Mouse (Mus musculus) kidney, embryonic 15.5 days (tissue): ENCODE data around the gene Rec8. TPM values are rescaled to one million over a fixed set of nuclear protein-coding genes. Genes with fewer than 3 reads are reported as not detected.

Experiments used
- ATAC-seq: fragments of 200-750 bp; cut with Nextera tagmentation; replicated peaks from 2 replicates; pipeline ENCODE4 v1.8.0; 2017; ENCODE audit warnings: moderate TSS enrichment; ENCODE audit not compliant: low FRiP score
- H3K27ac ChIP-seq: fragments of 300-500 bp; sonication (generic); 2 replicates; pipeline ENCODE4 v1.5.1; 2015; ENCODE audit warnings: mild to moderate bottlenecking, inconsistent platforms
- H3K27me3 ChIP-seq: fragments of 300-500 bp; sonication (generic); 2 replicates; pipeline ENCODE4 v1.6.1; 2015; ENCODE audit warnings: inconsistent platforms
- H3K36me3 ChIP-seq: fragments of 300-500 bp; sonication (generic); 2 replicates; pipeline ENCODE4 v1.6.1; 2015; ENCODE audit warnings: inconsistent platforms
- H3K4me1 ChIP-seq: fragments of 300-500 bp; sonication (generic); 2 replicates; pipeline ENCODE4 v1.6.1; 2015; ENCODE audit warnings: inconsistent platforms
- H3K4me2 ChIP-seq: fragments of 300-500 bp; sonication (generic); 2 replicates; pipeline ENCODE4 v1.6.1; 2015; ENCODE audit warnings: moderate library complexity, mild to moderate bottlenecking, inconsistent platforms
- H3K4me3 ChIP-seq: fragments of 300-500 bp; sonication (generic); replicated peaks from 2 replicates; pipeline ENCODE4 v1.5.1; 2015; ENCODE audit warnings: mild to moderate bottlenecking, inconsistent platforms
- H3K9ac ChIP-seq: fragments of 300-500 bp; sonication (generic); 2 replicates; pipeline ENCODE4 v1.6.1; 2015; ENCODE audit warnings: mild to moderate bottlenecking, inconsistent platforms
- H3K9me3 ChIP-seq: fragments of 300-500 bp; sonication (generic); replicated peaks from 2 replicates; pipeline ENCODE4 v1.6.1; 2016; ENCODE audit warnings: inconsistent platforms
- WGBS: fragments of 180-500 bp; shearing (Covaris S2); methylation state at CpG from one replicate; pipeline ENCODE4 v1.1.7; 2015; ENCODE audit warnings: mixed read lengths; 5-methylcytosine and 5-hydroxymethylcytosine counted together
- polyA plus RNA-seq: library from polyadenylated mRNA; unstranded; fragments of >200 nt; fragmentation: Nextera tagmentation; extraction: Ambion mirVana; gene quantifications from 2 replicates; pipeline ENCODE4 v1.2.1, GENCODE M21; 2015

Gene Rec8
- polyA plus RNA-seq, 1 experiment from 2014 or later = 22.4 TPM

- peak overlapping the region; percentile 24; the same call in 1 of the 2 replicates for H3K9ac ChIP-seq
- no peaks in the 10 kb centered on the region for H3K27me3 ChIP-seq
- peak overlapping the region; percentile 43 for H3K4me3 ChIP-seq
- peak; percentile 49; the same call in 1 of the 2 replicates for ATAC-seq
- H3K9me3 ChIP-seq = no peaks in the 10 kb centered on the region
- peak overlapping the region; percentile 61 for H3K4me2 ChIP-seq
- 41% methylated on average over 22 of the region's 22 CpGs for WGBS
- peak overlapping the region; percentile 45; the same call in 1 of the 2 replicates for H3K27ac ChIP-seq
- peaks cover 12% of the 10 kb centered on the region for H3K4me1 ChIP-seq
- H3K36me3 ChIP-seq = peaks cover 14% of the 10 kb centered on the region; the same call in 1 of the 2 replicates
Observed at GRCm38 (mm10) chr14:55618486-55619195, 804 bp downstream of the Rec8 start.

GRCm38 (mm10) chr14:55628077-55628827 is 10.4 kb downstream of the Rec8 start:
- Histone ChIP-seq H3K27me3 (no peaks in the 10 kb centered on the region), H3K4me1 (no peaks in the 10 kb centered on the region), H3K27ac (no peak overlapping the region), H3K36me3 (peaks cover 100% of the 10 kb centered on the region), H3K4me2 (no peak overlapping the region), H3K4me3 (no peak overlapping the region), H3K9me3 (no peaks in the 10 kb centered on the region), H3K9ac (no peak overlapping the region)
- 76% methylated on average over 27 of the region's 27 CpGs for WGBS
- no peak for ATAC-seq

- Histone ChIP-seq H3K27me3 (no peaks in the 10 kb centered on the region), H3K4me1 (peaks cover 4% of the 10 kb centered on the region), H3K4me2 (no peak overlapping the region), H3K9me3 (no peaks in the 10 kb centered on the region), H3K36me3 (peaks cover 99% of the 10 kb centered on the region), H3K9ac (no peak overlapping the region), H3K4me3 (no peak overlapping the region), H3K27ac (no peak overlapping the region)
- ATAC-seq = no peak
- WGBS = 60% methylated on average over 5 of the region's 5 CpGs
Observed at GRCm38 (mm10) chr14:55629312-55629711, 11.5 kb downstream of the Rec8 start.

- peaks cover 83% of the 10 kb centered on the region for H3K36me3 ChIP-seq
- H3K27me3 ChIP-seq = no peaks in the 10 kb centered on the region
- H3K27ac ChIP-seq = peak overlapping the region; percentile 54
- 5% methylated on average over 23 of the region's 23 CpGs for WGBS
- no peaks in the 10 kb centered on the region for H3K9me3 ChIP-seq
- peak overlapping the region; percentile 62 for H3K4me3 ChIP-seq
- peak overlapping the region; percentile 80 for H3K4me2 ChIP-seq
- peaks cover 18% of the 10 kb centered on the region for H3K4me1 ChIP-seq
- H3K9ac ChIP-seq = peak overlapping the region; percentile 59
- ATAC-seq = peak; percentile 68
Observed at GRCm38 (mm10) chr14:55634874-55635522, 17.2 kb downstream of the Rec8 start.

GRCm38 (mm10) chr14:55635523-55636007 is 17.7 kb downstream of the Rec8 start, which contains the start of gene Ipo4:
Ipo4 (minus strand) TSS chr14:55635957.
- peak; percentile 89 for ATAC-seq
- peak within 1 kb of the TSS; percentile 80 for H3K4me2 ChIP-seq
- peaks cover 83% of the 10 kb centered on the region for H3K36me3 ChIP-seq
- 2% methylated on average over 33 of the region's 33 CpGs for WGBS
- H3K27me3 ChIP-seq = no peaks in the 10 kb centered on the region
- H3K9ac ChIP-seq = peak within 1 kb of the TSS; percentile 59
- H3K27ac ChIP-seq = peak within 1 kb of the TSS; percentile 54
- H3K4me1 ChIP-seq = peaks cover 18% of the 10 kb centered on the region
- no peaks in the 10 kb centered on the region for H3K9me3 ChIP-seq
- H3K4me3 ChIP-seq = peak within 1 kb of the TSS; percentile 62

- WGBS = 93% methylated on average over 9 of the region's 9 CpGs
- H3K27ac ChIP-seq = no peak within 1 kb of the TSS
Observed at GRCm38 (mm10) chr14:55637795-55638194, 20.0 kb downstream of the Rec8 start, which contains the start of gene Gm49378. Gm49378 (minus strand) TSS chr14:55637895.

GRCm38 (mm10) chr14:55640816-55641215 is 23.0 kb downstream of the Rec8 start:
- Histone ChIP-seq H3K9ac (no peak overlapping the region), H3K4me3 (no peak overlapping the region), H3K27ac (no peak overlapping the region), H3K27me3 (no peaks in the 10 kb centered on the region), H3K4me2 (no peak overlapping the region), H3K9me3 (no peaks in the 10 kb centered on the region), H3K36me3 (peaks cover 60% of the 10 kb centered on the region), H3K4me1 (peaks cover 29% of the 10 kb centered on the region)
- no peak for ATAC-seq
- WGBS = 95% methylated on average over 14 of the region's 14 CpGs

More at GRCm38 (mm10) chr14:55637795-55638194, 20.0 kb downstream of the Rec8 start, which contains the start of gene Gm49378:
- Histone ChIP-seq H3K27me3 (no peaks in the 10 kb centered on the region), H3K36me3 (peaks cover 74% of the 10 kb centered on the region), H3K4me2 (no peak within 1 kb of the TSS), H3K9me3 (no peaks in the 10 kb centered on the region), H3K4me1 (peaks cover 28% of the 10 kb centered on the region), H3K4me3 (no peak within 1 kb of the TSS), H3K9ac (no peak within 1 kb of the TSS)
- ATAC-seq = no peak

- peaks cover 58% of the 10 kb centered on the region for H3K36me3 ChIP-seq
- H3K4me1 ChIP-seq = peaks cover 25% of the 10 kb centered on the region
- 94% methylated on average over 13 of the region's 13 CpGs for WGBS
- H3K9me3 ChIP-seq = no peaks in the 10 kb centered on the region
- ATAC-seq = no peak
- H3K4me2 ChIP-seq = no peak overlapping the region
- no peak overlapping the region for H3K9ac ChIP-seq
- no peaks in the 10 kb centered on the region for H3K27me3 ChIP-seq
- H3K4me3 ChIP-seq = no peak overlapping the region
- no peak overlapping the region for H3K27ac ChIP-seq
Observed at GRCm38 (mm10) chr14:55641291-55641690, 23.5 kb downstream of the Rec8 start.

- peaks cover 24% of the 10 kb centered on the region for H3K4me1 ChIP-seq
- H3K4me3 ChIP-seq = peak overlapping the region; percentile 71
- no peaks in the 10 kb centered on the region for H3K27me3 ChIP-seq
- H3K4me2 ChIP-seq = peak overlapping the region; percentile 63
- peak overlapping the region; percentile 96 for H3K9ac ChIP-seq
- 19% methylated on average over 8 of the region's 8 CpGs for WGBS
- no peaks in the 10 kb centered on the region for H3K9me3 ChIP-seq
- peak; percentile 45 for ATAC-seq
- peak overlapping the region; percentile 93 for H3K27ac ChIP-seq
- H3K36me3 ChIP-seq = peaks cover 53% of the 10 kb centered on the region
Observed at GRCm38 (mm10) chr14:55642679-55643059, 24.8 kb downstream of the Rec8 start.

GRCm38 (mm10) chr14:55643060-55643907 is 25.4 kb downstream of the Rec8 start, which contains the start of gene Tm9sf1:
Tm9sf1 (minus strand) TSS chr14:55643806.
- Histone ChIP-seq H3K4me2 (peak within 1 kb of the TSS; percentile 63), H3K9ac (peak within 1 kb of the TSS; percentile 96), H3K36me3 (peaks cover 47% of the 10 kb centered on the region), H3K4me1 (peaks cover 24% of the 10 kb centered on the region), H3K27ac (peak within 1 kb of the TSS; percentile 93), H3K9me3 (no peaks in the 10 kb centered on the region), H3K27me3 (no peaks in the 10 kb centered on the region), H3K4me3 (peak within 1 kb of the TSS; percentile 71)
- WGBS = under 1% methylated on average over 89 of the region's 89 CpGs
- ATAC-seq = peak; percentile 90
